Mouse (Mus musculus) adrenal gland, postnatal 10 days (tissue): ENCODE measurements around the gene Gm11444. TPM values are rescaled to one million over a fixed set of nuclear protein-coding genes. Genes with fewer than 3 reads are reported as not detected.

Source experiments
- DNase-seq: peaks from one replicate; pipeline ENCODE4 v3.0.0; 2021; ENCODE audit warnings: mixed read lengths
- total RNA-seq, 2 experiments: library from RNA; stranded (reverse); gene quantifications; 2 replicates each; pipeline ENCODE4 v1.2.3; 2021

Gene Gm11444
- total RNA-seq, 2 experiments from 2014 or later: not detected

- no peak for DNase-seq
These were observed 8.0 kb upstream of the Gm11444 start for GRCm38 (mm10) chr11:85857997-85858698.

GRCm38 (mm10) chr11:85850758-85851157 lies 625 bp upstream of the Gm11444 start:
- DNase-seq: peak; percentile 28

GRCm38 (mm10) chr11:85849037-85849436 lies 1.1 kb downstream of the Gm11444 start:
- peak; percentile 84 for DNase-seq

GRCm38 (mm10) chr11:85846509-85846908 lies 3.6 kb downstream of the Gm11444 start:
- peak; percentile 61 for DNase-seq

GRCm38 (mm10) chr11:85845921-85846320 lies 4.2 kb downstream of the Gm11444 start:
- peak; percentile 75 for DNase-seq

- no peak for DNase-seq
These were observed 5.2 kb downstream of the Gm11444 start for GRCm38 (mm10) chr11:85844971-85845370.

- peak; percentile 96 for DNase-seq
These were observed 5.8 kb downstream of the Gm11444 start for GRCm38 (mm10) chr11:85844144-85844965.

GRCm38 (mm10) chr11:85843347-85843692 lies 6.8 kb downstream of the Gm11444 start:
- DNase-seq: peak; percentile 92

GRCm38 (mm10) chr11:85842596-85843346 lies 7.4 kb downstream of the Gm11444 start:
- no peak for DNase-seq

GRCm38 (mm10) chr11:85841980-85842379 lies 8.2 kb downstream of the Gm11444 start:
- DNase-seq: peak; percentile 89

- DNase-seq: no peak
These were observed 8.9 kb downstream of the Gm11444 start for GRCm38 (mm10) chr11:85841211-85841681.

- no peak for DNase-seq
These were observed 9.4 kb downstream of the Gm11444 start for GRCm38 (mm10) chr11:85840803-85841145.

GRCm38 (mm10) chr11:85840031-85840802 lies 9.9 kb downstream of the Gm11444 start:
- peak; percentile 43 for DNase-seq

GRCm38 (mm10) chr11:85839258-85840030 lies 10.7 kb downstream of the Gm11444 start:
- DNase-seq: no peak

- DNase-seq: no peak
These were observed 11.5 kb downstream of the Gm11444 start for GRCm38 (mm10) chr11:85838424-85839257.

GRCm38 (mm10) chr11:85837648-85838423 lies 12.3 kb downstream of the Gm11444 start:
- peak; percentile 61 for DNase-seq

GRCm38 (mm10) chr11:85837291-85837647 lies 12.9 kb downstream of the Gm11444 start:
- DNase-seq: no peak

- peak; percentile 62 for DNase-seq
These were observed 13.4 kb downstream of the Gm11444 start for GRCm38 (mm10) chr11:85836523-85837290.
